Mouse (Mus musculus): ENCODE results near the gene Slc38a6. TPM values are rescaled to one million over a fixed set of nuclear protein-coding genes. Genes with fewer than 3 reads are reported as not detected.

The Slc38a6 gene
- polyA plus RNA-seq, 1 experiment from 2014 or later: 15.3 TPM

- Histone ChIP-seq H3K4me1 (replicated peaks) (peaks cover 48% of the 10 kb centered on the region), H3K9me3 (no peaks in the 10 kb centered on the region), H3K27ac (no peak overlapping the region), H3K9ac (replicated peaks) (no peak overlapping the region), H3K27me3 (peaks cover 21% of the 10 kb centered on the region), H3K4me3 (replicated peaks) (no peak overlapping the region), H3K4me2 (no peak overlapping the region), H3K36me3 (no peaks in the 10 kb centered on the region)
- 86% methylated on average over 1 of the region's 2 CpGs for WGBS
- no peak for ATAC-seq (ENCODE audit: insufficient number of reproducible peaks, insufficient read depth, low FRiP score, low TSS enrichment, low read depth)
Measured at GRCm38 (mm10) chr12:73356696-73357095, 70.1 kb downstream of the Slc38a6 start.

DNA sequence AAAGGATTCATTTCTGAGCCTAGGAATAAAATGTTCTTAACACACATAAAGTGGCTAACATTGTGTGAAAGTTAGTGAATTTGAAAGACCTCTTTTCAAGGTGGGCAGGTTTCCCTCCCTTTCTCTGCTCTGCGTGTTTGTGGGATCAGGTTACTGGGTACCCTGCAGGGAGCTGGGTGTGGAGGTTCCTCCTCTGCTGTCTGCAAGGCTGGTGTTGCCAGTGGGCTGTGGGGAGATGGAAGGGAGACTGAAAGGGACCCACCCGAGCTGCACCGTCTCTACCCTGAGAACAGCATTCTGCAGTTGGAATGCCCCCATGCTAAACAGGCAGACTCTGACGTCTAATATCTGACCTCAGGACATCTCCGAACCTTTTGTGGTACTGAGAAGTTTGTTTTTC is 70.7 kb downstream of the Slc38a6 start:
- H3K27ac ChIP-seq: no peak overlapping the region
- H3K4me1 ChIP-seq (replicated peaks): peaks cover 42% of the 10 kb centered on the region
- H3K27me3 ChIP-seq: peaks cover 21% of the 10 kb centered on the region
- WGBS: 52% methylated on average over 5 of the region's 5 CpGs
- no peak overlapping the region for H3K4me2 ChIP-seq
- no peaks in the 10 kb centered on the region for H3K36me3 ChIP-seq
- no peak overlapping the region for H3K9ac ChIP-seq (replicated peaks)
- H3K9me3 ChIP-seq: no peaks in the 10 kb centered on the region
- no peak overlapping the region for H3K4me3 ChIP-seq (replicated peaks)
- no peak for ATAC-seq (ENCODE audit: insufficient number of reproducible peaks, insufficient read depth, low FRiP score, low TSS enrichment, low read depth)

- no peak overlapping the region for H3K9ac ChIP-seq (replicated peaks)
- H3K4me1 ChIP-seq (replicated peaks): peaks cover 42% of the 10 kb centered on the region
- WGBS: 89% methylated on average over 3 of the region's 3 CpGs
- no peaks in the 10 kb centered on the region for H3K36me3 ChIP-seq
- no peak overlapping the region for H3K4me2 ChIP-seq
- no peak for ATAC-seq (ENCODE audit: insufficient number of reproducible peaks, insufficient read depth, low FRiP score, low TSS enrichment, low read depth)
- H3K4me3 ChIP-seq (replicated peaks): no peak overlapping the region
- H3K27me3 ChIP-seq: peaks cover 21% of the 10 kb centered on the region
- H3K9me3 ChIP-seq: no peaks in the 10 kb centered on the region
- H3K27ac ChIP-seq: no peak overlapping the region
Measured at GRCm38 (mm10) chr12:73357736-73358135, 71.2 kb downstream of the Slc38a6 start.

- Histone ChIP-seq H3K9me3 (no peaks in the 10 kb centered on the region), H3K27me3 (peaks cover 26% of the 10 kb centered on the region), H3K27ac (no peak overlapping the region), H3K9ac (replicated peaks) (no peak overlapping the region), H3K4me3 (replicated peaks) (no peak overlapping the region), H3K4me1 (replicated peaks) (peaks cover 38% of the 10 kb centered on the region), H3K4me2 (no peak overlapping the region), H3K36me3 (no peaks in the 10 kb centered on the region)
- 95% methylated on average over 2 of the region's 2 CpGs for WGBS
- ATAC-seq (ENCODE audit: insufficient number of reproducible peaks, insufficient read depth, low FRiP score, low TSS enrichment, low read depth): no peak
Measured at GRCm38 (mm10) chr12:73358640-73359039, 72.1 kb downstream of the Slc38a6 start.

DNA sequence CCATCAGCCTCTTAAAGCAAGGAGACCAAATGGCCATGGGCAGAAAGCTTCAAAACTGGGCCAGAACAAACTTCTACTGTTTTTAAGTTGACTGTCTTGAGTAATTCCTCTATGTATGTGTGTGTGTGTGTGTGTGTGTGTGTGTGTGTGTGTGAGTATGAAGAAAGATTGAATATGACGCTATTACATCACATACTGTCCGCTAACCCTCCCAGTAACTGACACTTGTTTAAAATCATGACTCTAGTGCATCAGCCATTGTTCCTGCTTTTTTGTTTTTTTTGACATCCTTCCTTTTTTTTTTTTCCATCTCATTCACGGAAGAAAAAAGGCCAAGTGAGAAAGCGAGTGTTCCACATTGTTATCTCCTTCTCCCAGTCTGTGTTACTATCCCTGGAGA is 72.9 kb downstream of the Slc38a6 start:
- Histone ChIP-seq H3K27ac (no peak overlapping the region), H3K9ac (replicated peaks) (no peak overlapping the region), H3K4me2 (no peak overlapping the region), H3K9me3 (no peaks in the 10 kb centered on the region; the same call in 1 of the 2 replicates), H3K4me3 (replicated peaks) (no peak overlapping the region), H3K4me1 (replicated peaks) (peaks cover 30% of the 10 kb centered on the region), H3K27me3 (peaks cover 26% of the 10 kb centered on the region), H3K36me3 (no peaks in the 10 kb centered on the region)
- ATAC-seq (ENCODE audit: insufficient number of reproducible peaks, insufficient read depth, low FRiP score, low TSS enrichment, low read depth): no peak
- WGBS: 93% methylated on average over 4 of the region's 4 CpGs

- H3K4me1 ChIP-seq (replicated peaks): peaks cover 23% of the 10 kb centered on the region
- no peaks in the 10 kb centered on the region; the same call in 1 of the 2 replicates for H3K9me3 ChIP-seq
- H3K27ac ChIP-seq: no peak overlapping the region
- no peaks in the 10 kb centered on the region for H3K36me3 ChIP-seq
- H3K4me2 ChIP-seq: no peak overlapping the region
- H3K27me3 ChIP-seq: peaks cover 26% of the 10 kb centered on the region
- 82% methylated on average over 11 of the region's 11 CpGs for WGBS
- H3K9ac ChIP-seq (replicated peaks): no peak overlapping the region
- H3K4me3 ChIP-seq (replicated peaks): no peak overlapping the region
- no peak for ATAC-seq (ENCODE audit: insufficient number of reproducible peaks, insufficient read depth, low FRiP score, low TSS enrichment, low read depth)
Measured at GRCm38 (mm10) chr12:73361201-73361600, 74.6 kb downstream of the Slc38a6 start.

- Histone ChIP-seq H3K4me2 (no peak overlapping the region), H3K36me3 (no peaks in the 10 kb centered on the region), H3K9ac (replicated peaks) (no peak overlapping the region), H3K9me3 (no peaks in the 10 kb centered on the region; the same call in 1 of the 2 replicates), H3K27ac (no peak overlapping the region), H3K4me1 (replicated peaks) (peaks cover 30% of the 10 kb centered on the region), H3K4me3 (replicated peaks) (no peak overlapping the region), H3K27me3 (peaks cover 20% of the 10 kb centered on the region)
- ATAC-seq (ENCODE audit: insufficient number of reproducible peaks, insufficient read depth, low FRiP score, low TSS enrichment, low read depth): no peak
- 83% methylated on average over 6 of the region's 6 CpGs for WGBS
Measured at GRCm38 (mm10) chr12:73363401-73363800, 76.8 kb downstream of the Slc38a6 start.

- 90% methylated on average over 3 of the region's 3 CpGs for WGBS
- Histone ChIP-seq H3K9ac (replicated peaks) (no peak overlapping the region), H3K27me3 (peaks cover 20% of the 10 kb centered on the region), H3K4me1 (replicated peaks) (peaks cover 35% of the 10 kb centered on the region), H3K4me3 (replicated peaks) (no peak overlapping the region), H3K36me3 (no peaks in the 10 kb centered on the region), H3K27ac (no peak overlapping the region), H3K4me2 (no peak overlapping the region), H3K9me3 (no peaks in the 10 kb centered on the region; the same call in 1 of the 2 replicates)
- no peak for ATAC-seq (ENCODE audit: insufficient number of reproducible peaks, insufficient read depth, low FRiP score, low TSS enrichment, low read depth)
Measured at GRCm38 (mm10) chr12:73363956-73364355, 77.4 kb downstream of the Slc38a6 start.

- no peak overlapping the region for H3K4me3 ChIP-seq (replicated peaks)
- no peak for ATAC-seq (ENCODE audit: insufficient number of reproducible peaks, insufficient read depth, low FRiP score, low TSS enrichment, low read depth)
- H3K4me1 ChIP-seq (replicated peaks): peaks cover 44% of the 10 kb centered on the region
- H3K9ac ChIP-seq (replicated peaks): no peak overlapping the region
- no peak overlapping the region for H3K4me2 ChIP-seq
- 63% methylated on average over 7 of the region's 7 CpGs for WGBS
- peak overlapping the region; percentile 89 for H3K27ac ChIP-seq
- peaks cover 18% of the 10 kb centered on the region for H3K27me3 ChIP-seq
- no peaks in the 10 kb centered on the region for H3K36me3 ChIP-seq
- no peaks in the 10 kb centered on the region; the same call in 1 of the 2 replicates for H3K9me3 ChIP-seq
Measured at GRCm38 (mm10) chr12:73366581-73366980, 80.0 kb downstream of the Slc38a6 start.

DNA sequence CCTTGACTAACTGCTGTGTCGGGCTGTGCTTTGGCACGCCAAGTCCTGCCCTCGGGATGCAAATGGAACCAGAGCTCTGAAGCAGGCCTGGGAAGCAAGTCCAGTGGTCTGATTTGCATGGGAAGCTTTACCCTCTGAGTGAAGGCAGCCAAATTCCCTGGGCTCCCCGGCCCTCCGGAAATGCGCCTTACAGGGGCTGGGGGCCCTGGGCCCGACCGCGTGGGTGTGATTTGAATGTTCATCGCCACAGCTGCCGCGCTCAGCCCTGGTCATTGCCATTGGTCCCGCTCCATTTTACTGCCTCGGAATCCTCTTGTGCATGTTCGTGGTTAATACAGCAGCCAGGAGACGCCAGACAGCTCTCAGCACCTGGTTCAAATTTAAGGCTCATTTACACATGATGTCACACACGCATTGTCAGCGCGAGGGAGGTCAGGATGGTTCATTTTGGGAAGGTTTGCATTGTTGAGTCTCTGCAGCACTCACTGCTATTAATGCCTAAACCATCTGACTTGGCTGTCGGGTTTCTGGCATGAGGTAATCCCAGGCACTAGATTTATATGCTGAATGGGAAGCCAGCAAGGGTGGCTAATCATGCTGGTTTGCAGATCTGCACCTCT is 81.0 kb downstream of the Slc38a6 start:
- H3K27me3 ChIP-seq: peaks cover 18% of the 10 kb centered on the region
- H3K4me2 ChIP-seq: peak overlapping the region; percentile 43
- no peak overlapping the region for H3K4me3 ChIP-seq (replicated peaks)
- peaks cover 44% of the 10 kb centered on the region for H3K4me1 ChIP-seq (replicated peaks)
- 6% methylated on average over 20 of the region's 20 CpGs for WGBS
- no peaks in the 10 kb centered on the region for H3K36me3 ChIP-seq
- H3K9me3 ChIP-seq: no peaks in the 10 kb centered on the region; the same call in 1 of the 2 replicates
- peak overlapping the region; percentile 89 for H3K27ac ChIP-seq
- H3K9ac ChIP-seq (replicated peaks): no peak overlapping the region
- peak; percentile 91 for ATAC-seq (ENCODE audit: insufficient number of reproducible peaks, insufficient read depth, low FRiP score, low TSS enrichment, low read depth)

GRCm38 (mm10) chr12:73368868-73369608 is 82.5 kb downstream of the Slc38a6 start:
- no peak; the same call in 1 of the 2 replicates for ATAC-seq (ENCODE audit: insufficient number of reproducible peaks, insufficient read depth, low FRiP score, low TSS enrichment, low read depth)
- H3K4me3 ChIP-seq (replicated peaks): no peak overlapping the region
- 79% methylated on average over 7 of the region's 7 CpGs for whole genome bisulfite sequencing
- H3K4me2 ChIP-seq: no peak overlapping the region
- no peaks in the 10 kb centered on the region; the same call in 1 of the 2 replicates for H3K9me3 ChIP-seq
- peaks cover 13% of the 10 kb centered on the region for H3K27me3 ChIP-seq
- H3K27ac ChIP-seq: peak overlapping the region; percentile 89; the same call in 1 of the 2 replicates
- no peaks in the 10 kb centered on the region for H3K36me3 ChIP-seq
- H3K4me1 ChIP-seq (replicated peaks): peaks cover 44% of the 10 kb centered on the region
- no peak overlapping the region for H3K9ac ChIP-seq (replicated peaks)

Data from limb, embryonic 12.5 days (tissue).